Mouse (Mus musculus): Measurements from ENCODE around the gene Aldh4a1. TPM values are rescaled to one million over a fixed set of nuclear protein-coding genes. Genes with fewer than 3 reads are reported as not detected.

Gene Aldh4a1
- total RNA-seq, 4 experiments from 2014 or later: 17.4 to 19.5 (median 19.0) TPM

DNA sequence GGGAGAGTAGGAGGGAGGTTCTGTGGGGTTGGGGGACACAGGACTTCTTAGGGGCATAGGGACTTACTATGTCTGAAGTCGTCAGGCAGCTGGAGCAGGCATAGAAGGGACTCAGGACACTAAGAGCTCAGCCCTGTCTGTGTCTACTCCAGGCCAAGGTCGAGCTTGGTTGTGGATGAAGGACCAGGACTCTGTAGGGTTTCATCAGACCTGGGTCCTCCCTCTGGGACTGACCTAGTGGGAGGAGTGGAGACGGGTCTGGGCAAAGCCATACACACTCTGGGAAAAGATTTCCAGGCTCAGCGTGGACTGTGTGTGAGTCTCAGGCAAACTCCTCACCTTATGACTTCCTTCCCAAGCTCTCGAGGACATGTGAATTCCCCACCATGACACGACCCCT is 2.9 kb upstream of the Aldh4a1 start:
- no peak for DNase-seq (ENCODE audit: low spot score in 2 of 2)

DNA sequence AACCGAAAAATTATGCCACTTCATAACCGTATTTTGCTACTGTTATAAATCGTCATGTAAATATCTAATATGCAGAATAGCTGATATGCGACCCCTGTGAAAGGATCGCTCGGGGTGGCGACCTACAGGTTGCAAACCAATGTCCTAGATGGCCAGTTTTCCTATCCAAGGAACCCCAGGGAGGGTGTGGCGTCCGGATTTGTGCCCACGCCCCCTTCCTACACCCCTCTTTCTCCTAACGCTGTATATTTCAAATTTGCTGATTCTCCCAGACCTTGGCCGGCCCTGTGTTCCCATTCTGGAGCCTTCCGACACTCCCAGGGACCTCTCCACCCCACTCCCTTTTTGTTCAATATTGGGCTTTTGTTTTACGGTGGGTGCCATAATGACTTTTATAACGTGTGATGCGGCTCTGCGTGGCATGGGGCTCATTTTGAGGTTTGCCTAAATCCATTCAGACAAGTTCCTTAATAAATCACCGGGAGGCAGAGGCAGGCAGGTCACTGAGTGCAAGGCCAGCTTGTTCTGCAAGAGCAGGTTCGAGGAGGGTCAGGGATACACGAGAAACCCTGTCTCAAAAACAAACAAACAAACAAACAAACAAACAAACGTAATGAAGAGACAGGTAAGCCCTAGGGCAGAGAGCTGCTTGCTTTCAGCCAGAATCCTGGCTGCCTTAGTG is 909 bp downstream of the Aldh4a1 start:
- DNase-seq (ENCODE audit: low spot score in 2 of 2): no peak

DNA sequence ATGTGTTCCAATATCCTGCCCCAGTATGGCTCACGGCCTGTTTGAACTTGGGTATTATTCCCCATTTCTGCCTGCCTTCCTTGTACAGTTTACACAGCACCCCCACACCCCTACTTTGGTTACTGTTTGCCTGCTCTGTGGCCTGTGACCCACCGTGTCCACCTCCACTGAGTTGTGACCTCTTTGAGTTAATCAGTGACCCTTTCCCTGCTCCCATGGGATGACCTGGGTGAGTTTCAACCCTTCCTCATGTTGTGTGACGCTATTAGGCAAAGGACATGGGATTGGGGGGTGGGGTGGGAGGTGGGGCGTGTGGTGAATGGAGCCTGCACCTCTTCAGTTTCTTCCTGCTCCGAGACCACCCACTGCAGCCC is 1.4 kb downstream of the Aldh4a1 start:
- DNase-seq (ENCODE audit: low spot score in 2 of 2): no peak

DNA sequence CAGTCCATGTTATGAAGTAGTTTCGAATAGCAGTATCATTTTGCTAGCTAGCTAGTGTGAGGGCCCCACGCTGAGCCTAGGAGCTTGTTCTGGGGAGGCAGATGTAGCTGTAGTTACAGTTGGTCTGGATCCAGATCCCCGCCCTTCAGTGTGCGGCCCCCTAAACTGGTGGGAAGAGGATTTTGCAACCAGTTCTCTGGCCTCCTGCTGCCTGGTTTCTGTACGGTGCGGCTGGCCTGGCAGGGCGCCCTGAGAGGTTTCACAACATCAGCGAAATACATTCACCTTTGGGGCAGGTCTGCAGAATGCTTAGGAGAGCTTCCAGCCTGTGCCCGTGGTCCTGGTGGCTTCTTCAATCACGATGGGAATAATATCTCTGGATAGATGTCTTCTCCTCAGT is 2.0 kb downstream of the Aldh4a1 start:
- no peak for DNase-seq (ENCODE audit: low spot score in 2 of 2)

DNA sequence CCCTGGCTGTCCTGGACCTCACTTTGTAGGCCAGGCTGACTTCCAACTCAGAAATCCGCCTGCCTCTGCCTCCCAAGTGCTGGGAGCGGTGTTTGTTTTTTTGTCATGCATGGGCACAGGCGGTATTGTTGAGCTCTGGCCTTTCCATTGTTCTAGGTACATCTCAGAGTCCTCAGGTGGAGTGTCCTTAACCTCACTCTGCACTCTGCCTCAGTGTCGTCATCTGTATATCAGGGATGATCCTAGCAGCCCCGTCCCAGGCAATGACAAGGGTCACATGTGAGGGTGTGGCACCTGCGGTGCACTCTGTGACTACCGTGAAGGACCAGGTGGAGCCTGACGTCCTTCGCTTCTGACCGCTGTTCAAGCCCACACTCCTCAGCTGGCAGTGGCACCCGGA is 4.7 kb downstream of the Aldh4a1 start:
- no peak for DNase-seq (ENCODE audit: low spot score in 2 of 2)

DNA sequence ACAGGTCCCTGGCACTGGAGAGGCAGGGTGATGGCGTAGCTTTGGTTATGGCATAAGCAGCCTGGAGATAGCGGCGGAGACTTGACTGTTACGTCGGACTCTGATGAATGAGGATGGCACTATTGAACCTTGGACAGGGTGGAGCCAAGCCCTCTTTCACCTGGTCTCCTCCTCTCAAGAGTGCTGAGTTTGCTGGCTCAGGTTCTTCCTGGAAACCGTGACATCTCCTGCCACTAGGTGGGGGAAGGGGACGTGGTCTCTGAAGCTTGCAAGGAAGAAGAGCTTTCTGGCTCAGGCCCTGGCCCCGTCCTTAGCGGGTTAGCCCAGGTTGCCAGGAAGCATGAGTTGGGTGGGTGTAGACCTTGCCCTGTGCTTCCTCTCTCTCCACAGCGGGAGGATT is 7.5 kb downstream of the Aldh4a1 start:
- no peak for DNase-seq (ENCODE audit: low spot score in 2 of 2)

DNA sequence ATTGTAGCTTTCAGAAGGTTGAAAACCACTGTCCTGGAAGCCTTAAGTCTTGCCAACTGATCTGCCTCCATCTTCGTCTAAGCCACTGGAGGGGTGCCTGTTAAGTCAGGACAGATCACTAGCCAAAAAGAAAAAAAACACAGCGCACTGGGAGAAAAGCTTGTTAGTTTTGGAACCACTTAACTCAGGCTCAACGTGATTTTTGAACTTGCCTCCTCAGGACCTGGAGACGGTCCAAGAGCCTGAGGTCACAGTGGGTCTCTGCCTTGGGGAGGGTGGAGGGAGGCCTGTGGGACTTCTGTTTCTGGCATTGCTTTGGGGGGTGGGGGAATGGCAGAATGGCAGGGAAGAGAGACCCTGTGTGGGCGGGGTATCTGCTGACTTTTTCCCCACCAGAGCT is 8.5 kb downstream of the Aldh4a1 start:
- no peak for DNase-seq (ENCODE audit: low spot score in 2 of 2)

DNA sequence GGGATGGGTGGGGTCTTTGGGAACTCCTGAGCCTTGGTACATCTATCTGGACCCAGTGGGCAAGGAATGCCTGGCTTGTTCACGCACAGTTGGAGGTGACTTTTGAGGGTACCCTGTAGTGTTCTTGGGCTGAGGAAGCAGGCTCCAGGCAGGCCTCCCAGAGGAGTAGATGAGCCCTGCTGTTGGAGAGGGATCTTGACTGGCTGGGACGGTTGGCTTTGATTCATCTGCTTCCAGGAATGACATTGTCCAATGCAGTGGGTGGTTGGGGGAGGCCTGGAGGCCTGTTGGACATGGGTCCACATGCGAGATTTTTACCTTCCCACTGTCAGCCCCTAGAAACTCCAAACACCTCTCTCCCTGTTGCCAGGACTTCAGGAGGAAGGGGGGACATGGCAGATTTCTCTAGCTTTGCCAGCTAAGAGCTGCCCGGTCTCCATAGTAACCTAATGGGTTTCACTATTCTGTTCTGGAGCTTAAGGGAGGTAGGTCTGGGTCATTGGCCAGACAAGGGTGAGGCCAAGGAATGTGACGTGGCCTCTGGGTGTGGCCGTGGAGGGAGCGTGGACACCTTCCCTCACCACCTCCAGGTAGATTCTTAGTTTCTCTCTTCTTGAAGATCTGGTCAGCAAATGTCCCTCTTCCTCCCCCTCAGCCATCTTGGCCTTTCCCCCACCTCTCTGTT is 9.0 kb downstream of the Aldh4a1 start:
- no peak for DNase-seq (ENCODE audit: low spot score in 2 of 2)

DNA sequence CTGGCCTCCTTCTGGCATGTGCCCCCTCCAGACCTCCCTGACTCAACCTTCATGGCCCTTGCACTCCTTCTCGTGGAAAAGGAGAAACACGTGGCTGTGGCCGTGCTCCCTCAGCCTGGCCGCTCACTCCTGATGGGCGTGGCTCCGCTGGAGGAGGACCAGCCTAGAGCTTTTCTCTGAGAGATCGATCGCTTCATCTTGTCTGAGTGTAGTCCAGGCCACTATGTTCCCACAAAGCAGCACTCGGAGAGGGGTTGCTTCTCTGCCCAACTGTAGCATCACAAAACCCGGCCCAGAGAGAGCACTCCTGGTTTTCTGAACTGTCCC is 9.6 kb downstream of the Aldh4a1 start:
- DNase-seq (ENCODE audit: low spot score in 2 of 2): no peak

DNA sequence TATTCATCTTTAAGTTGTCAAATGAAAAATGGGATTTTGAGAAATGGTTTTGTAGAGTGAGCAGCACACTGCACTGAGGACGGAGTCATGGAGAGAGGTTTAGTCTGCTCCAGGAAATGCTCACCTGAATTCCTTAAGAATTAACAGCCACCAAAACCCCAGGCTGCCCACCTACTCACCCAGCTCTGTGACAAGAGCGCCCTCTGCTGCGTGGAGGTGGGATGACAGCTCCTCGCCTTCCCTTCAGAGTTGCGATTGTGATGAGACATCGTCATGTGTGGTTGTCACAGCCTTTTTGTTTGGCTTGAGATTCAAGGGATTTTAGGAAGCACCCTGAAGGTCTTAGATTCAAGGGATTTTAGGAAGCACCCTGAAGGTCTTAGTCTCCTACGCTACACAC is 13.7 kb downstream of the Aldh4a1 start:
- peak in 1 of 2 experiments; percentile 79 for DNase-seq (ENCODE audit: low spot score in 2 of 2)

DNA sequence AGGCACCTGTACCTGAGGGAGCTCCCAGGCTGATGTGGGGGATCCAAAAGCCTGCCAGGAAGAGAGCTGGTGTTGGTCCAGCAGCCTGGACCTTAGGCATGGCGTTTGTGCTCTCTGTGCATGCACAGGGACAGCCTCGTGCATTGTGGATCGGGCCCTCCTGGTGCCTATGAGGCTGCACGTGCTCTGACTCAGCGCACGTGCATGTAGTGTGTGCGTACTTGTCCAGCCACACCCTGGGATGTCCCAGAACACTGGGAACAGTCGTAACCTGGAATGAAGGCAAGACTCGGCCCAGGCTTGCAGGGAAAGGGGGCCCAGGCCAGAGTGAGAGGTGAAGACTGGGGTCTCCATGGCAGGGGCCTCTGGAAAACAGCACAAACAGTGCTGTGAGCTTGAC is 15.2 kb downstream of the Aldh4a1 start:
- no peak for DNase-seq (ENCODE audit: low spot score in 2 of 2)

DNA sequence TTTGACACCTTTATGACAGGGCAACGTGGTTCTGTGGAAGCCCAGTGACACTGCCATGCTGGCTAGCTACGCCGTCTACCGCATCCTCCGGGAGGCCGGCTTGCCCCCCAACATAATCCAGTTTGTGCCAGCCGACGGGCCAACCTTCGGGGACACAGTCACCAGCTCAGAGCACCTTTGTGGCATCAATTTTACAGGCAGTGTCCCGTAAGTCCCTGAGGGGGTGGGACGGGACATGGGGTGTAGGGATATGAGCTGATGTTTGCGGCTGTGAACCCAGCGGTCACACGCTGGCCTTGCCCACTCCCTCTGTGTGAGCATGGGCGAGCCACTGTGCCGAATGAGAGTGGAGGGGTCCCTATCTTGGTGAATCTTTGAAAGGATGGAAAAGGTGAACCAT is 15.7 kb downstream of the Aldh4a1 start:
- no peak for DNase-seq (ENCODE audit: low spot score in 2 of 2)

DNA sequence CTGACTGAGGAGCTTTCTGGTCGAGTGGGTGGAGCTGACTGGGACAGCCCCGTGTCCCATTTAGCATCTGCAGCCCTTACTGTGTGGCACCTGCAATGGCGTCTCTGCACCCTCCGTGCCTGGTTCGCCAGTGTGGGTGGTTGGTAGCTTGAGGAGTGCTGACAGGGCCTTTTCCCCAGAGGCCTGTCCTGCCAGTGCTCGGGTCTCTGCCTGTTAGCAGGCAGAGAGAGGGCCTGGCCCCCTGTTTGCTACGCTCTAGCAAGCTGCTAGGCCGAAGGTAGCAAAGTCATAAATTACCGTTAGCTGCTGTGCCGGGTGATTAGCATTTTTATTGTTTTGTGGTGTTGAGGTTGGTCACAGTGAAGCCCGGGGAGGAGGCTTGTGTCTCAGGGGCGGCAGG is 17.1 kb downstream of the Aldh4a1 start:
- DNase-seq (ENCODE audit: low spot score in 2 of 2): no peak

DNA sequence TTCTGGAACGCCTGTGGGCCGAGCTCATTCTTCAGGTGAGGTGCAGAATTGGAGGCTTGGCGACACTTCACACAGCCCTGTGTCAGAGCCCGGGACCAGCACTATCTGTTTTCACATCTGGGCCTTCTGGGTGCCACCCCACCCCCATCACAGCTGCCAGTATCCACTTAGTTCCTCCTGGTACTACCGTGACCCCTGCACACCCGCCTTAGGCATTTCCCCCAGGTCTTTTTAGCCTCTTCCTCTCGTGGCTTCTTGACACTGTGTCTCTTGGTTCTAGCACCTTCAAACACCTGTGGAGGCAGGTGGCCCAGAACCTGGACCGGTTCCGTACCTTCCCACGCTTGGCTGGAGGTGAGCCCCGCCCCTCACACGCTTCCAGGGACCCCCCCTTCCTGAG is 17.7 kb downstream of the Aldh4a1 start:
- DNase-seq (ENCODE audit: low spot score in 2 of 2): no peak

DNA sequence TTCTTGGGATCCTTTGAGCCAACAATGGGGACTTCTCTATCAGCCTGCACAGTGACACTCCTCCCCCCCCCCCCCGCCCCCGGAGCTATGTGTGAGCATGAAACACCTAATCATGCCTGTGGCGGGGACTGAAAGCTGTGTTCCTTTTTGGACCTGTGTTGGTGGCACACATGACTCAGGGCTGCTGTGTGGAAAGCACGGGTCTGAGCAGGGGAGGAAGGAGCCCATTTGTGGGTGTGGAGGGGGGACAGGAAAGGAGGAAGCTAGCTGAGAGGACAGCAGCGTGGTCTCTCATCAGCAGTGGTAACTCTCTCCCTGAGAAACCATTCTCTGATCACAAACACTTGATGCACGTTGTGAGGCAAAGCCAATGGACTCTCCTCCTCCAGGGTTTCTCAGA is 18.1 kb downstream of the Aldh4a1 start:
- no peak for DNase-seq (ENCODE audit: low spot score in 2 of 2)

DNA sequence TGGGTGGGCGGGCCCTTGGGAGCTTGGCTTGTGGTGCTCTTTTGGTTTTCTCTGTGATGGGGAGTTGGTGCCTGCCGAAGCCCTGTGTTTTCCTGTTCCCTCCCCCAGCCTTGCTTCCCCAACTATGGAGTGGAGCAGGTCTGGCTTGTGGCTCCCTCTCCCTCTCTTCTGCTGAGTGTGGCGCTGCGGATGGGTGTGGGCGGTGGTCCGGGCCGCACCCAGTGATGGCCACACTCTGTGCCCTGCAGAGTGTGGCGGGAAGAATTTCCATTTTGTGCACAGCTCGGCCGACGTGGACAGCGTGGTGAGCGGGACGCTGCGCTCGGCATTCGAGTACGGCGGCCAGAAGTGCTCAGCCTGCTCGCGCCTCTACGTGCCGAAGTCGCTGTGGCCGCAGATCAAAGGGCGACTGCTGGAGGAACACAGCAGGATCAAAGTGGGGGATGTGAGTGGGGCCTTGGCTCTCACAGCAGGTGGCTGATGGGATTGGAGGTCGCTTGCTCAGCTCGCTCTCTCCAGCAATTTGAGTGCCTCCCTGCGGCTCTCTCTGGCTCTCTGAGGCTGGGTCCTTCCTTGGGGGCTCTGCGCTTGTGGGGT is 19.3 kb downstream of the Aldh4a1 start:
- DNase-seq (ENCODE audit: low spot score in 2 of 2): no peak

DNA sequence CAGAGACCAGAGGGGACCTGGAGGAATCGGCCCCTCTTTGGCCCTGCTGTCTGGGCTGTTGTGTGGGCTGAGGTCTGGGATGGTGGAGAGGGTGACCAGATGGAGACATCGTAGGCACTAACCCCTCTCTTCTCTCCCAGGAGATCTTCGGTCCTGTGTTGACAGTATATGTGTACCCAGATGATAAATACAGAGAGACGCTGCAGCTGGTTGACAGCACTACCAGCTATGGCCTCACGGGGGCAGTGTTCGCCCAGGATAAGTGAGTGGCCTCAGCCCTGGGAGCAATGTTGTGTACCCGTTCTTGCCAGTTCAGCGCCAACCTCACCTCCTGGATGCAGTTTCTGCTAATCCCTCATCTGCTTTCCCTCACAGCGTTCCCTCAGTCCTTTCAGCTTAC is 21.3 kb downstream of the Aldh4a1 start:
- DNase-seq (ENCODE audit: low spot score in 2 of 2): peak in 1 of 2 experiments; percentile 83

DNA sequence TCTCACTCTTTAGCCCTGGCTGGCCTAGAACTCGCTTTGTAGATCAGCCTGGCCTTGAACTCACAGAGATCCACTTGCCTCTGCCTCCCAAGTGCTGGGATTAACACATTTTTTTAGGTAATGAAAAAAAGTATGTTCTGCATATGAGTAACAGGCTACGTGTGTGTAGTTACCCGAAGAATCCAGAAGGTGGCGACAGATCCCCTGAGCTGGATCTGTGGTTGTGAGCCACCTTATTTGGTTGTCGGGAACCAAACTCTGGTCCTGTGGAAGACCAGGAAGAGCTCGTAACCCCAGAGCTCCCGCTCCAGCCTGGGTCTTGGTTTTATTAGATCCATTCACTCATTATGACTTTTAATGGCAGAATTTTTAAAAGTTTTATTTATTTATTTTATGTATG is 24.2 kb downstream of the Aldh4a1 start:
- no peak for DNase-seq (ENCODE audit: low spot score in 2 of 2)

DNA sequence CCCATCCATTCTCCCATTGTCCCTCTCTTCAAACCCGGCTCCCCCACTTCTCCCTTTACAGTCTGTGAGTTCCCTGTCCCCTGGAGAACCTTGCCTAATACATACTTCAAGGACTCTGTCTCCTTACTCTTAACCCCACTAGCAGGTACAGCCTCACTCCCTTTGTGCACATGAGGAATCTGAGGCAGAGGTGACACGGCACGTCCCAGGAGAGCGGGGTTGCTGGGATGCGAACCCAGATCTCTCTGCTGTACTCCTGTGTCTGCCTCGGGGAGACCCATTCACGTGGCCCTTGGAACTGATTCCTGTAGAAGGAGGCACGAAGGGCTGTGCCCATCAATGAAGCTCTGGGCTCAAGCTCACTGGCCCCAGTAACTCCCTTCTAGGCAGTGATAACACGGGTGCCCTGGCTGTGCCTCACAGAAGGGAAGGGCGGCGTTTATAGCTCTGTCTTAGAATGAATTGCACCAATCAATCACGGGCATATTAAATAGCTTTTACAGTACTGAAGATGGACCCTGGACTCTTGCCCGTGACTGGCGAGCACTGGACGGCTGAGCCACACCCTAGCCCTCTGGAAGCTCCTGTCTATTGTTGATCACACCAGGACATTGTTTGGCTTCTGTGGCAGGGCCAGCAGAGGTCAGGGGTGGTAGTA is 27.5 kb downstream of the Aldh4a1 start:
- no peak for DNase-seq (ENCODE audit: low spot score in 2 of 2)

DNA sequence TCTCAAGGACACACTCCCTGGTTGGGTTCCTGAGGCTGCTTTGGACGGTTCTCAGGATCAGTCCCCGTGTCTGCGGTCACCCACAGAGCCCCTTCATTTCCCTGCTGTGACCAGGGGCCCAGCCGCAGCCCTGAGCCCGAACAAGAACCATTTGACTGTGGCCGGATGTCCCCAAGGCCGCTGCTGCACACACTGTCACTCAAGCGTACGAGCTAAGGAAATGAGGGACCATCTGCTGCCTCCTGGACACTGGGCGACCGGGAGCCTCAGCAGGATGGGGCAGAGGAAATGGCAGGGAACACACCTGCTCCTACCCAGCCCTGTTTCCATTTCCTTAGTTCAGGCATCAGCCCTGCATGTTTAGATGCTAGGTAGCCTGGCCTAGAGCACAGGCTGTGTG is 28.2 kb downstream of the Aldh4a1 start:
- DNase-seq (ENCODE audit: low spot score in 2 of 2): no peak

DNA sequence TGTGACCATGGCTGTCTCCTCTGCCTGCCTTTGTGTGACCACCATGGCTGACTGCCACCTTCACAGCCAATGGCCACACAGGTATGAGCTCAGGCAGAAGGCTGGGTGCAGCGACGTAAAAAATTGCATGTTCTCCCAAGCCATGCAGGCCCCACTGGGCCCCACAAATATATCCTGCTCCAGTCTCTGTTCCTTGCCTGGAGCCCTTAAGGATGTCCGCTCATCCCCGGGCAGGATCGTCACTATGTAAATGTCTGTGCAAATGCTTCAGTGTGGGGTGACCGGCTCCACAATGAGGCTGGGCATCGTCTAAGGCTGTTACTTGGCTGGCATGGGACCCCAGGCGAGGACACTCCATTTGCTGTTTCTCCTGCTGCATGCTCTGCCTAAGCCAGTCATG is 30.6 kb downstream of the Aldh4a1 start, which contains the start of gene Tas1r2:
Gene Tas1r2, plus strand, starts transcription at position 301 of the 400 bp plus-strand sequence.
- no peak for DNase-seq (ENCODE audit: low spot score in 2 of 2)

DNA sequence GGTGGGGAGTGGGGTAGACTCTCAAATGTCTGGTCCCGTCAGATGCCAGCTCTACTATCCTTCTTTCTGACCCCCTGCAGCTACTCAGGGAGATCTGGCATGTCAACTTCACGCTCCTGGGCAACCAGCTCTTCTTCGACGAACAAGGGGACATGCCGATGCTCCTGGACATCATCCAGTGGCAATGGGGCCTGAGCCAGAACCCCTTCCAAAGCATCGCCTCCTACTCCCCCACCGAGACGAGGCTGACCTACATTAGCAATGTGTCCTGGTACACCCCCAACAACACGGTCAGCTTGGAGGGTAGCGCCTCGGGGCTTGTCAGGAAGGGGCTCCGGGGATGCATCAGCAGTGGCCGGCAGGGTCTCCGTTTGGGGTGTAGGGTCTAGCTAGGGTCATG is 39.2 kb downstream of the Aldh4a1 start:
- DNase-seq (ENCODE audit: low spot score in 2 of 2): no peak

DNA sequence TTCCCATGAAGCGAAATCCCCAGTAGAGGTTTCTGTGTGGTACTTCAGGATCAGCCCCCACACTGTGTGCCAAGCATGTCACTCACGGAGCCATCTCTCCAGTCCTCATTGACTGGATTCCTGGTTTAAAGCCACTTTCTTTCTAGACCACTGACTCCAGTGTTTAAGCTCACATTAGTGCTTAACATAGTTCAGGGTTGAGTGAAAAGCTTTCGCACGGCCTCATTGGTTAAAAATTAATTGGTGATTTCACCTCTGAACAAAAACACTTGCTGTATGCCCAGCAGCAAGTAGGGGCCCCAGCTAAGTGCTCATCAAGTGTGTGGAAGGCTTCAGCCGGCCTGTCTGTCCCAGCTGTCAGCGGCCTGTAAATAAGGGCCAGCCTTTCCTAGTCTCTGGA is 45.0 kb downstream of the Aldh4a1 start:
- DNase-seq (ENCODE audit: low spot score in 2 of 2): no peak
